Mouse (Mus musculus) hindlimb bud, embryonic 11.5 days (tissue): Measurements from ENCODE around the gene Crlf3.
"Not testable (repeated sequence)": the region's sequence is repeated elsewhere in the genome, so short reads cannot be mapped to it uniquely, and the experiment has no call there.

Experiments used
- DNase-seq: peaks from one replicate; pipeline ENCODE4 v3.0.0-alpha.2; 2012; ENCODE audit warnings: low read depth, low spot score; ENCODE audit errors: extremely low spot score

The Crlf3 gene

DNA sequence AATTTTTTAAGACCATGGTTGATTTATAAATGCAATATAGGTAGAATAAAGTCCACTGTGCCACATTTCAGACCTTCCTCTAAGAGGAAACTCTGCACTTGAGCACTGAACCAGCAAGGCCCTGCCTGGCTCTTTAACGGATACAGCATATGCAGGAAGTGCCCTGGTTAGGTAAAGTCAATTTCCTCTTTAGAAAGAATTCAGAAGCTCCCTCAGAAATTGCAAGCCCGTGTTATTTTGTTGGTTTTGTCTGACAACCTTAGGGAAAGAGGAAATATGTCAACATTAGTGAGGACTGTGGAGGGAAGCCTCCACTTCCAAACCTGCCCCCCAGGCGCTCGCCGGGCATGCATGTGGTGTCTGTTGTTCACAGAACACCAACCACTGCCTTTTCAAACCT is 13.2 kb downstream of the Crlf3 start:
- DNase-seq = no peak

DNA sequence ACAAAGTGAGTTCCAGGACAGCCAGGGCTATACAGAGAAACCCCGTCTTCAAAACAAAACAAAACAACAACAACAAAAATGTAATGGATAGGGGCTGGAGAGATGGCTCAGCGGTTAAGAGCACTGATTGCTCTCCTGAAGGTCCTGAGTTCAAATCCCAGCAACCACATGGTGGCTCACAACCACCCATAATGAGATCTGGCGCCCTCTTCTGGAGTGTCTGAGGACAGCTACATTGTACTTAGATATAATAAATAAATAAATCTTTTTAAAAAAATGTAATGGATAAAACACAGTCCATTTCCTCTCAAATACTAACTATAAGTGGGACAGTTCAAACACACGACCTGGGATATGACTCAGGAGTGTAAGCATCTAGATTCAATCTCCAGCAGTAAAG is 14.4 kb downstream of the Crlf3 start:
- DNase-seq = not testable (repeated sequence)

DNA sequence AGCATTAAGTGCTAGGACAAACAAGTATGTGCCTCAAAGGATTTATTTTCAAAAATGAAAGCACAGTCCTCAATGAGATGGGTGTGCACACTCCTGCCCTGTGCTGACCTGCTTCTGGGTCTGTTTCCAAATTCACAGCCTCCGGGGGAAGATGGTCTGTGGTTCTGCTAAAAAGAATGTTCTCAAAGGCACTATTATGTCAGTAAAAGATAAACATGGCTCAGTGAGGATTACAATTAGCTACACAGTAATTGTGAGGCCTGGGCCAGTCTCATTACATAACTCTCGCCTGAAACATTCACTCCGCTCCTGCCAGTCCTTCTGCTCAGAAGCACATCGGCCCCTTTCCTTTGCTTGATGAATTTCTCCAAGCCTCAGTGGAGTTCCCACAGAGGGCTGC is 18.6 kb downstream of the Crlf3 start:
- no peak for DNase-seq

DNA sequence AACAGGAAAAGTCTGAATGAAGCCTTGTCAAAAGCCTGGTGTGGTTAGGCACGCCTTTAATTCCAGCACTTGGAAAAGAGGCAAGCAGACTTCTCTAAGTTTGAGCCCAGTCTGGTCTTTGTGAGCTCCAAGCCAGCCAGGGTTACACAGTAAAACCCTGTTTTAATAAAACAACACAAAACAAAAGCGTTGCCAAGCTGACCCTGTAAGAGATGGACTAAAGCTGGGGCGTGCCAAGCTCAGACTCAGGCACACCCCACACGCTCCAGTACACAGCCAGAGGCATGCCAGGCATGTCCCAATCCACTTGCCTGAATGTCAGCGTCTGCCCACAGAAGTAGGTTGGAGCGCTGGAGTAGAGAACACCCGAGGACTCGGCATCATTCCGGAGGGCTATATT is 24.6 kb downstream of the Crlf3 start:
- DNase-seq = no peak

DNA sequence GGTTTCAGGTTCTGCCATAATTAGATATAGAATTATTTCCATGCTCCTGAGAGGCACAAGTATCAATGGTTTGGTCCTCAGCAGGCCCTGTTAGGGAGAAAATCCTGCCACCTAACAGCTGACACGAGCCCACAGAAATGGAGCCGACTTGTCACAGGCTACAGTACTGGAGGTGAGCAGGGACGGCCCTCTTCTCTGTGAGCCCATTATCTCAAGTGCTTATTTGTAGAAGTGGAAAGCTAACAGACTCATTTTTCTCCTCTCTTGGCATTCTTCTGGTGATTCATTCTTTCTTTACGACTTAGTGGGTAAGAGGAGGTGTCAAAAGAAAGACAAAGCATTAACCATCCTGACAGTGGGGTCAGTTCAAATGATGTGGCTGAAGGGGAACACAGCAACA is 26.1 kb downstream of the Crlf3 start:
- no peak for DNase-seq

DNA sequence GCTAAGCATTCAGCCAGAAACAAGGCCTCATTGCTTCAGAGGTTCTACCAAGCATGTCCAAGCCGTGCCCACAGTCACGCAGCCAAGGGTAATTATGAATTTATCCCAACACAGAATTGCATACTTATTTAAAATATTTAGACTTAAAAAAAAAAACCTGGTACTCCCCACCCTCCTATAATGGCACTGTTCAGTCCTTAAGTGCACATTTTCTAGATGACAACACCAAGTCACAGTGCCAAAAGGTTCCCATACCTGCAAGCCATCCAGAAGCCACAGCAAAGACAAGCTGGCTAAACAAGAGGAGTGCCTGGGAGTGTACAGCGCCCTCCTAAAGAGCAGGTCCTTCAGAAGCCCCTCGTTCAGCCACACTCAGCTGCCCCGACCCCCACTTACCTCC is 27.6 kb downstream of the Crlf3 start:
- DNase-seq = no peak

DNA sequence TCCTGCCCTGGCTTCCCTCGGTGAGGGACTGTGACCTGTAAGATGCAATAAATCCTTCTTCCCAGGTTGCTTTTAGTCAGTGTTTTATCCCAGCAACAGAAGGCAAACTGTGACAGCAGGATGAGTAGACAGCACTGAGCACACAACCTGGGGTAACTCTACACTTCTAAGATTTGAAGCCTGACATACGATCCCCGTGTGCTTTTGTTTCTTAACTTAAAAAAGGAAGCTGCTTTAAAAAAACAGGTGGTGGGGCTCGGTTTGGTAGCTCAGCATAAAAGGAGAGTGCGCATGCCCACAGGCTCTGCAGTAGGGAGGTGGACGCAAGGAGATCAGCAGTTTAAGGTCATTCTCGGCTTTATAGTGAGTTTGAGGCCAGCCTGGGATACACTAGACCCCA is 28.3 kb downstream of the Crlf3 start:
- no peak for DNase-seq

DNA sequence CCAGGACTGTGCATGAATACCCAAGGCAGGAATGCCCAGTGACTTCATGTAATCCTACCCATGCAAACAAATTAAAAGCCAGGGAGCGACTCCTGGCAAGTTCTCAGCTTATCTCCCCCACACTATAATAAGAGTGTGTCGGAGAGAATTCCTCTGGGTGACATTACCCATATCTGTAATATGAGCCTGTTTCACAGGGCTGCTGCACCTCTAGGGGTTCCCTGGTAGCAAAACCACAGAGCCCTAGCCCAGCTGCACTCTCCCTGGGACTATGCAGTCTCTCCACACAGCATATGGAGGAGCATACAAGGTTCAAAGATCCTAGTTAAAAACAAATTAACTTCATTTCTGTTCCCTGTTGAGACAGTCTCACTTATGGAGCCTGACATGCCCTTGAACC is 30.7 kb downstream of the Crlf3 start:
- no peak for DNase-seq

DNA sequence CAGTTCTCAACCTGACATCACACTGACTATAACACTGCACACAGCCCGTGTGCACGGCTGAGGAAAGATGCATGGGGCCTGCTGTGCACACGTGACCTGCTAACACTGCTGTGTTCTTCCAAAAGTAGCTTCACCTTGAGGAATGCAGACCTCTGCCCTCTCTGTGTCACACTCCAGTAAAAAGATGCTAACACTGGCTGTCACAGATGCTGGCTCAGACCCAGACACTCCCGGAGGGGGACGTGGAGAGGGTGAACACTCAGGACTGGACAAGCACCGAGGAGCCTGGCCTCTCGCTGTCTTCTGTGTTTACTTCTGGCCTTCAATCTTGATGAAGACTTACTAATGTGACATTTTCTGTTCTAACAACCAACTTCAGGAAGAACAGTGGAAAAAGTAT is 33.9 kb downstream of the Crlf3 start:
- no peak for DNase-seq

DNA sequence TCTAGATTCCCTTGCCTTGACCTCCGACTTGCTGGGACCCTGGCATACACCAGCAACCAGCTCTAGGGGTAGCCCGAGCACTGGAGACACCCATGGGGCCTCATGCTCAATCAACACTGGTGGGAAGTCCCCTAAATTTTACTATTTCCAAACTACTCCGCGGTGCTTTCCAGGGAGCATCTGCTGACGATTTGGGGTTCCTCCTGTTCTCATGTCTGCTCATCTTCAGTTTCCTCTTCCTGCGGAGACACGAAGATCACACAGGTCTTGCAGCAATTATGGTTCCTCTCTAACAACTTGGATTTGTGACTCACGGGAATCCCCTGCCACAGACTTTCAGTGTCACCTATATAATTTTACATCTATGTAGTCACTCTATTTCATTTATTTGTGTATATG is 37.4 kb downstream of the Crlf3 start:
- DNase-seq = no peak

DNA sequence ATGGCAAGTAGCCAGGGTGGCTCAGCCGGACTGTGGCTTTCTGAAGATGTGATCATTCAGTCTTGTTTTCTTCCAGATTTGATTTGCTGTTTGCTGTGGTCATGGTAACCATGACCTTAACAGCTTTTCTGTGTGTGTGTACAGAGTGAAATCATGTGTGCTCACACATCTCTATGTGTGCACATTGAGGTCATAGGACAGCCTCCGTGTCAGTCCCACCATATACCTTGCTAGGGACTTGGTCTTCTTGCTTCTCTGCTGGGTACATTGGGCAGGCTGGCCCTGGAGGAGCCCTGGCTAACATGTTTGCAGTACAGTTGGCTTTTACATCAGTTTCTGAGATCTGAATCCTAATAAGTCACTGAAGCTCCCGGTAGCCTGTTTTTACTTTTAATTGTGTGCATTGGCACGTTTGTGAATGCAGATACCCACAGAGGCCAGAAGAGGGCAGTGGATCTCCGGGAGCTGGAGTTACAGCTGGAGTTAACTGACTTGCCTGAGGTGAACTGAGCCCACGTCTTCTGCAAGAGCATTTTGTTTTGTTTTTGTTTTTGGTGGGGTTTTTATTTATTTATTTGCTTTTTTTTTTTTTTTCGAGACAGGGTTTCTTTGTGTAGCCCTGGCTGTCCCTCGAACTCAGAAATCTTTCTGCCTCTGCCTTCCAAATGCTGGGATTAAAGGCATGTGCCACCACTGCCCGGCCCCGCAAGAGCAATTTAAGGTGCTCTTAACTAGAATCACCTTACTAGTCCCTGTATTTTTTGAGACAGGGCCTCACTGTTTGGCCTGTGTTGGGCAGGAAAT is 38.0 kb downstream of the Crlf3 start:
- no peak for DNase-seq

DNA sequence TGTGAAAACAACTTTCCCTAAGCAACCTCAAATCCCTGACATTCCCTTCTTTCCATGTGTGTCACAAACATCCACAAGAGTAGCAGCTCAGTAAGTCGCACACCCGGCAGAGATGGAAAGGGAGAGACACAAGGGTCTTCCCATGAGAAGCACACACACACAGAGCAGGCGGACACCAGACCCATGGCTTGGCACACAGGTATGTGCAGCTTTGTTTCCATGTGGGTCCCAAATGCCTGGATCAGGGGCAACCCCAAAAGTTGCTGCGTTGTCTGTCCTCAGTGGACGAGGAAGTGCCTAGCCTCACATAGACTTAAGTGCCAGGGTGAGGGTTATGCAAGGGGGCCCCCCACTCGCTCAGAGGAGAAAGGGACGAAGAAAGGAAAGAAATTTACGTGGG is 43.3 kb downstream of the Crlf3 start:
- no peak for DNase-seq

DNA sequence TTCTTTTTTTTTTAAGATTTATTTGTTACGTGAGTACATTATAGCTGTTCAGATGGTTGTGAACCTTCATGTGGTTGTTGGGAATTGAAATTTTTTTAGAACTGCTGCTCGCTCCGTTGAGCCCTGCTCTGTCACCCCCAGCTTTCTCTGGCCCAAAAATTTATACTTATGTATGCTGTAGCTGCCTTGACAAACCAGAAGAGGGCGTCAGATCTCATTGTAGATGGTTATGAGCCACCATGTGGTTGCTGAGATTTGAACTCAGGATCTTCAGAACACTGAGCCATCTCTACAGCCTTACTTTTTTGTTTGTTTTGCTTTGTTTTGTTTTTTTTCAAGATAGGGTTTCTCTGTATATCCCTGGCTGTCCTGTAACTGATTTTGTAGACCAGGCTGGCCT is 59.5 kb downstream of the Crlf3 start:
- DNase-seq = no peak

DNA sequence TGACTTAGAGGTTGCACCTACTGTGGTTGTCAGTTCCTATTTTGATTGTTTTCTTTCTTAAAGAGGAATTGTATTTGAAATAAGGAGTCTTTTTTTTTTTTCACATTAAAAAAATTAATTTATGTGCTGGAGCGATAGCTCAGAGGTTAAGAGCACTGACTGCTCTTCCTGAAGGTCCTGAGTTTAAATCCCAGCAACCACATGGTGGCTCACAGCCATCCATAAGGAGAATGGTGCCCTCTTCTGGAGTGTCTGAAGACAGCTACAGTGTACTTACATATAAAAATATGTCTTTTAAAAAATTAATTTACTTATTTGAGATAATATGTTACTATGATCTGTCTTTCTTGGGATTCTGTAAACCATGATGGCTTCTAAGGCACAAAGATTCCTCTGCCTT is 61.0 kb downstream of the Crlf3 start:
- no peak for DNase-seq

DNA sequence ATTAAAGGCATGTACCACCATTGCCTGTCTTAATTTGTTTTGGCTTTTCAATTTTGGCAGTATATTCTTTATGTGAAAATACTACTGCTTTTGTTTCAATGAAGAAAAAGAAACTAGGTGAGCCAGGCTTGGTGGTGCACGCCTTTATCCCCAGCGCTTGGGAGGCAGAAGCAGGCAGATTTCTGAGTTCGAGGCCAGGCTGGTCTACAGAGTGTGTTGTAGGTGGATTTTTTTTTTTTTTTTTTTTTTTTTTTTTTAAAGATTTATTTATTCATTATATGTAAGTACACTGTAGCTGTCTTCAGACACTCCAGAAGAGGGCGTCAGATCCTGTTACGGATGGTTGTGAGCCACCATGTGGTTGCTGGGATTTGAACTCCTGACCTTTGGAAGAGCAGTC is 64.3 kb downstream of the Crlf3 start:
- not testable (repeated sequence) for DNase-seq
